Mouse (Mus musculus): ENCODE measurements around the gene Olfr1371.
"Not testable (repeated sequence)": the region's sequence is repeated elsewhere in the genome, so short reads cannot be mapped to it uniquely, and the experiment has no call there.

Olfr1371 gene

DNA sequence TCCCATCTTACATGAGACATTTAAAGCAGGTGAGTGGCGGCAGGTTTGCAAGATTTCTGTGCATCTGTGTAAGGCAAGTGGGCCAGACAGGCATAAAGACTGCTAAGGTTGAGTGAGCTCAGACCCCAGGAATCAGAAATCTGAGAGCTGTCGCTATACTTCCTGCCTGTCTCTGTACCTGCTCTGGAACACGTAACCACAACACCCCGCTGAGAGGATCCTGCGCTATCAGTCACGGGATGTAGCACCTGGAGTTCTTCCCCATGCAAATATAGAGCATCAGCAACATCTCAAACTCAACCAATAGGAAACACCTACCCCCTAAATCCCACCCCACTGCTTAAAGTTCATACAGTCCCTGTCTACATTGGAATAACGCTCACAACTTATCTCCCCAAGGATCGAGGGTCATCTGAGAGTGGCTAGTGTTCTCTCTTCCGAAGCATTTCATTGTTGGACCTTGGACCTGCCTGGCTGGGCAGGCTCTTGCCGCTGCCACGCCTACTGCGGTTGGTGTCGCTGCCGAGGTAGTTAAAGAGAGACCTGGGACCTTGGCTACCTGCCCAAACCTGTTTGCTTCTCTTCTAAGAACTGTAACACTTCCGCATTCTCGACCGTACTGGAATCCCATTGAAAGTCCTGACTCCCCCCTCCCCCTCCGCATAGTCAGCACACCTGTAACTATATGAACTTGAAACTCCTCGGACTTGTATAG, 10.3 kb upstream of the Olfr1371 start:
- DNase-seq, result no peak

DNA sequence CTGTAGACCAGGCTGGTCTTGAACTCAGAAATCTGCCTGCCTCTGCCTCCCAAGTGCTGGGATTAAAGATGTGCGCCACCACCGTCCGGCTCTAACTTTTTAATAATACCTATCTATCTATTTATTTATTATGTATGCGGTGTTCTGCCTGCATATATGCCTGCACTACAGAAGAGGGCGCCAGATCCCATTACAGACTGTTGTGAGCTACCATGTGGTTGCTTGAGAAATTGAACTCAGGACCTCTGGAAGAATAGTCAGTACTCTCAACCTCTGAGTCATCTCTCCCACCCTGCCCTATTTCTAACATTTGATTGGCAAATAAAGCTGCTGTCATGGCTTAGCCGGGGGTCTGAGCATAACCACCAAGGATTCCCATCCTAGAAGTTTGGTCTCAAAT, 9.1 kb upstream of the Olfr1371 start:
- DNase-seq, result no peak

DNA sequence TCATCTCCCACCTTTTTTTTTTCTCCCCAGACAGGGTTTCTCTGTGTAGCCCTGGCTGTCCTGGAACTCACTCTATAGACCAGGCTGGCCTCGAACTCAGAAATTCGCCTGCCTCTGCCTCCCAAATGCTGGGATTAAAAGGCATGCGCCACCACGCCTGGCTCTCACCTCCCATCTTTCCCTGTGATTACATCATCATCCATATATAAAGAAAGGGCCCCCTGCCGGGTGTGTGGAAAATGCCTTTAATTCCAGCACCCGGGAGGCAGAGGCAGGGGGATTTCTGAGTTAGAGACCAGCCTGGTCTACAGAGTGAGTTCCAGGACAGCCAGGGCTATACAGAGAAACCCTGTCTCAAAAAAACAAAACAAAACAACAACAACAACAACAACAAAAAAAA, 8.1 kb upstream of the Olfr1371 start:
- DNase-seq, result not testable (repeated sequence)

DNA sequence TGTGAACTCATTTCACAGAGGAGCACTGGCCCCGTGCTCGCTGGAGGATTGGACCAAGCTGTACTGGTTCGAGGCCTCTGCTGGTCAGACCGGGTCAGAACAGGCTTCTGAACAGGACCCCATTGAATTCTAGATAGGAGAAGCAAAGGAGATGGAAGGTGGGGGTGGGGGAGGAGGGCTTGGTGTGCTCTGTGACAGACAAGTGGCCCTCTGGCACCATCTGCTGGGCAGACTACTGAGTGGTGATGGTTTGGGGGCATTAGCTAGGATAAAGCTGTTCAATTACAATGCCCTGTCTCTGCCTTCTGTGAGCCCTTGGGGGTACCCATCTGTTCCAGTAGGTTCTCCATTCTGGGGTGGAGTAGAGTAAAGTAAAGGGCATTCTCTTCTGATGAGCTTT, 6.5 kb upstream of the Olfr1371 start:
- peak; percentile 63 for DNase-seq

DNA sequence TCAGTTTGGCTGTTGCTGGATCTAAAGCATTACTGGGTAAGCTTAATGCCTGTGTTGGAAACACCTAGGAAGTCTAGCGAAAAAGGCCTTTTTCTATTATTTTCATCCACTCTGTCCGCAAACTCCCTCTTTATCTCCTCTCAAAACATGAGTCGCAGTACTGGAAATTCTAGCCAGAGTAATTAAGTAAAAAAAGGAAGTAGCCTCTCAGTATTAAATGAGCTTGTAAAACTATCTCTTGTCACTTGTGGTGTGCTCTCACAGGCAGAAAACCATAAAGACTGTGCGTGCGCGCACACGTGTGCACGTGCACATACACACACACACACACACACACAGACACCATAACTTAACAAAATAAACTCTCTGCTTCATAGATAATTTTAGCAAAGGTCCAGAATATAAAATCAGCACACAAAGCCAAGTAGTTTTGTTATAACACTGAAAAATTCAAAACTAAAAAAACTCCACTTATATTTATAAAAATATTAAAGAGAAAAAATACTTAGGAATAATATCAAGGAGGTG, 17.2 kb downstream of the Olfr1371 start:
- not testable (repeated sequence) for DNase-seq

DNA sequence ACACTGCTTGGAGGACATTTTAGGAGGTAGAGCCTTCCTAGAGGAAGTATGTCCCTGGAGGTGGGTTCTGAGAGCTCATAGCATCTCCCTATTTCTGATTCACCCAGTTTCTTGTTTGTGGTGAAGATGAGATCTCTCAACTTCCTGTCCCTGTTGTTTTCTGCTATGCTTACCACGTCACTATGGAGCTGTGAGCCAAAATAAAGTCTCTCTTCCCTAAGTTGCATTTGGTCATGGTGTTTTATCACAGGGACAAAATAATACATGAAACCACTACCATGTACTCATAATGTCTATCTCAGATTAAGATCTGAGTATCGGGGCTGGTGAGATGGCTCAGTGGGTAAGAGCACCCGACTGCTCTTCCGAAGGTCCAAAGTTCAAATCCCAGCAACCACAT, 33.1 kb downstream of the Olfr1371 start:
- not testable (repeated sequence) for DNase-seq

DNA sequence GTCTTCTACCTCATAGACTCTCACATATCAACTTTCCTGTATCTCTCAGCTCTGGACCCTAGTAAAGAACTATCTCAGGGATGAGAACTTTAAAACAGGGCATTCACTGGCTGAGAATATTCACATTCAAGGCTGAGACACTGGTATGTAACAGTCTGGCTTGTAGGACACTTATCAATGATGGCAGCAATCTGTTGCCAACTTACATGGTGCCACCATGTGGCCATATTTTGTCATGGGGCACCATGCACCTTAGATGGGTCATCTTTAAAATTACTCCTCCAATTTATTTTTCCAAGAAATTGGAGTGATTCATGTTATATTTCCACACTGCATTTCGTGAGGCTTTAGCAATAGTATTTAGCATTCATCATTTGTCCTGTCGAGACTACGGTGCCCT, 33.9 kb downstream of the Olfr1371 start:
- not testable (repeated sequence) for DNase-seq

DNA sequence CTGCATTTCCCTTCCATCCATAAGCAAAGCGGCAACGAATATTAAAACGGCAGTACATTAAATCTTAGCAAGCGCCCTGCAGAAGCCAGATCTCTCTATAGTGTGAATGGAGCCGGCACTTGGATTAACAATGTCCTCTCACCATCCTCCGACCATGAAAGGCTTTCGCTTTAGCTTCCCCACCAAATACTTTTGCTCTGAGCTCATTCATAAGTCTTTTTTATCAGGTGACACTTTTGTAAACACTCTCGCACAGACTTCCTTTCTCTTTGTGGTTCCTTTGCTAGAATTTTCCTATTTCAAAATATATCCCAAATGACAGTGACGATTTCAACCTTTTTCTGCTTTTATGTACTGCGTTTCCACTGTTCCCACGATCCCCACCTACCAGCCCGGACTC, 45.3 kb downstream of the Olfr1371 start:
- DNase-seq, result no peak

DNA sequence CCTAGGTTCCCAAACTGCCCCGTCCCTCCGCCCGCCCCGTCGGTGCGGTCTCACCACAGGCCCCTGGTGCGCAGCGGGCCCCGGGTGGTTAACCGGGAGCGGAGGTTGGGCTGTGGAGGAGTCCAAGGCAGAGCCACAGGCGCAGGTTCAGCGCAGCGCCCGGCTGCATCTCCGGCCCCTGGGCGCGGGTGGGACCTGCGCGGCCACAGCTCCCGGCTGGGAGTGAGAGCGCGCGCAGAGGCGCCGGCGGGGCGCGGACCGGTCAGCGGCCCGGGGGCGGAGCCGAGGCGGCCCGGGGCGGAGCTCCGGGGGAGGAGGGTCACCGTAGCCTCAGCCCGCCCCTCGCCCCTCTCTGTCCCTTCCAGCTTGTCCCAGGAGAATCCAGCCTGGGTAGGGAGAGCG, 45.9 kb downstream of the Olfr1371 start:
- DNase-seq, result not testable (repeated sequence)

DNA sequence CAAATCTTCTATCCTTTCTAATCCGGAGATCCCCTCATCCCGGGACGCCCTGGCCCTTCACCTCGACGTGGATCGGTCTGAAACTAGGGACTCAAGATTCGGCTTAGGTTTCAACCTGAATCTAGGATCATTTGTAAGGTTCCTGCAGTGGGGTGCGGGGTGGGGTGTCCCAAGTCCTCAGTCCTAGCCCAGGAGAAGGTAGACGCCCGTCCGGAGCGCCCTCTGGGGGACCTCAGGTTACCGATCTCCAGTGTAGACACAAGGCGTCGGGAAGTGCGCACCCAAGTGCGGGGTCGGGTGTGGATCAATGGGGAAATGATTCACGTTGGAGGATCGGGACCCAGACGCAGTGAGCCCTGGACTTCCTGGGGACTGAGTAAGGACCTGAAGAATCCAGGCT, 46.7 kb downstream of the Olfr1371 start:
- DNase-seq, result no peak

DNA sequence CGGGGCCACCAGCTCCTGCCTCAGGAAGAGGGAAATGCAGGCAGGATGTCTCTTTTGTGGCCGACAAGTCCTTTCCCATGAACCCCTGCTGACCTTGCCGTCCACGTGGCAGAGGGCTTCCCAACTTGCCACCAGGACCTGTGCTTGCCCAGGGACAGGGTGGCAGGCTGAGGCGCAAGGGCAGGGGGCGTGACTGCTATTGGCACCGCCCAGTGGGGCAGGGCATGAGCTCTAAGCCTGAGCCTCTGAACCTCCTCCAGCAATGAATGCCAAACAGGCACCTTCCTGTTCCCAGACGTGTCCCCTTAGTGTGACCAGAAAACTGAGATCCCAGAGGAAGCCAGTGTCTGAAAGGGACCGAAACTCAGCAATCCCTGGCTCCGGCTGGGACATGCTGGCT, 49.9 kb downstream of the Olfr1371 start:
- DNase-seq, result no peak
